Mouse (Mus musculus): ENCODE measurements around the gene Sema6c. TPM values are rescaled to one million over a fixed set of nuclear protein-coding genes. Genes with fewer than 3 reads are reported as not detected.

Gene Sema6c
- polyA plus RNA-seq, 1 experiment from 2014 or later = 2.6 TPM

GRCm38 (mm10) chr3:95186888-95187287, 26.6 kb downstream of the Sema6c start:
- no peak overlapping the region for H3K4me3 ChIP-seq (replicated peaks; ENCODE audit: low read length)
- peaks cover 12% of the 10 kb centered on the region for H3K36me3 ChIP-seq (ENCODE audit: control insufficient read depth, insufficient read depth, low read length)
- H3K4me2 ChIP-seq (ENCODE audit: low read depth, low read length) = no peak overlapping the region
- no peak for ATAC-seq (ENCODE audit: insufficient read depth, low FRiP score)
- H3K4me1 ChIP-seq (ENCODE audit: control insufficient read depth, insufficient read depth, low read length) = no peaks in the 10 kb centered on the region
- no peaks in the 10 kb centered on the region for H3K27me3 ChIP-seq (ENCODE audit: control insufficient read depth, insufficient read depth, low read length)
- 83% methylated on average over 6 of the region's 6 CpGs for WGBS
- no peak overlapping the region for H3K27ac ChIP-seq (ENCODE audit: low read length)
- no peaks in the 10 kb centered on the region for H3K9me3 ChIP-seq (replicated peaks; ENCODE audit: control insufficient read depth, low read length)
- H3K9ac ChIP-seq (ENCODE audit: low read length) = no peak overlapping the region

- Histone ChIP-seq H3K9ac (ENCODE audit: low read length) (no peak overlapping the region), H3K4me2 (ENCODE audit: low read depth, low read length) (no peak overlapping the region), H3K9me3 (replicated peaks; ENCODE audit: control insufficient read depth, low read length) (no peaks in the 10 kb centered on the region), H3K27ac (ENCODE audit: low read length) (no peak overlapping the region), H3K4me3 (replicated peaks; ENCODE audit: low read length) (no peak overlapping the region), H3K27me3 (ENCODE audit: control insufficient read depth, insufficient read depth, low read length) (no peaks in the 10 kb centered on the region), H3K4me1 (ENCODE audit: control insufficient read depth, insufficient read depth, low read length) (no peaks in the 10 kb centered on the region), H3K36me3 (ENCODE audit: control insufficient read depth, insufficient read depth, low read length) (peaks cover 34% of the 10 kb centered on the region)
- ATAC-seq (ENCODE audit: insufficient read depth, low FRiP score) = no peak
- WGBS = 71% methylated on average over 6 of the region's 6 CpGs
Measured at GRCm38 (mm10) chr3:95194721-95195135, 34.5 kb downstream of the Sema6c start.

DNA sequence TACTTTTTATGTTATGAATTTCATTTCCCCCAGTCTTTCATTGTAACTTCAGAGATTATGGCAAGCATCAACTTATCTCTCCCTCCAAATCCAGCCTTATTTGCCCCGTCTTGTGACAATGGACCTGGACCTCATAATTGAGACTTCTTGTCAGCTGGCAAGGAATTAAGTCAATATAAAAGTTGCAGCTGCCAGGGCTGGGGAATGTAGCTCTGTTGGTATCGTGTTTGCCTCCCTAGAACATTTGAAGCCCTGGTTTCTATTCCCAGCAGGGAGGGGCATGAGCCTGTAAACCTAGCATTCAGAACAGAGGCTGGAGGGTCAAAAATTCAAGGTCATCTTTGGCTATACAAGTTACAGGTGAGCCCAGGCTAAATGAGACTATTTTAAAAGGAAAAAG, 35.5 kb downstream of the Sema6c start:
- Histone ChIP-seq H3K27ac (ENCODE audit: low read length) (no peak overlapping the region), H3K36me3 (ENCODE audit: control insufficient read depth, insufficient read depth, low read length) (peaks cover 32% of the 10 kb centered on the region)

DNA sequence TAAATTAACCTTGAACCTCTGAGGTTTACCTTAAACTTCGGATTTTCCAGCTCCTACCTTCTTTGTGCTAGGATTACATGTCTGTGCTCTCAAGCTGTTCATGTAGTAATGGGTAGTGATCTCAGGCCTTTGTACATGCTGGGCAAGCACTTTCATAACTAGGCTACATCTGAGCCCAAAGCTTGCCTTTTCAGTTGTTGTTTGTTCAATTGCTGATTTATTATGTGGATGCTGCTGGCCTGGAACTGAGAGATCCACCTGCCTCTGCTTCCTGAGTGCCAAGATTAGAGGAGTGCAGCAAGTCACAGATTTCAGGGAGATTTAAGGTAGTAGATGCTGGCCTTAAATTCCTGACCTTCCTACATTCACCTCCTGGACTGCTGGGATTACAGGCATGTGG, 38.8 kb downstream of the Sema6c start:
- no peak overlapping the region for H3K4me3 ChIP-seq (replicated peaks; ENCODE audit: low read length)
- no peaks in the 10 kb centered on the region for H3K9me3 ChIP-seq (replicated peaks; ENCODE audit: control insufficient read depth, low read length)
- no peak for ATAC-seq (ENCODE audit: insufficient read depth, low FRiP score)
- H3K36me3 ChIP-seq (ENCODE audit: control insufficient read depth, insufficient read depth, low read length) = peaks cover 42% of the 10 kb centered on the region
- no peak overlapping the region for H3K4me2 ChIP-seq (ENCODE audit: low read depth, low read length)
- WGBS = 74% methylated on average over 1 of the region's 1 CpGs
- H3K4me1 ChIP-seq (ENCODE audit: control insufficient read depth, insufficient read depth, low read length) = no peaks in the 10 kb centered on the region
- no peak overlapping the region for H3K9ac ChIP-seq (ENCODE audit: low read length)
- no peak overlapping the region for H3K27ac ChIP-seq (ENCODE audit: low read length)
- no peaks in the 10 kb centered on the region for H3K27me3 ChIP-seq (ENCODE audit: control insufficient read depth, insufficient read depth, low read length)

More for the DNA sequence above, 35.5 kb downstream of the Sema6c start:
- Histone ChIP-seq H3K9ac (ENCODE audit: low read length) (no peak overlapping the region), H3K27me3 (ENCODE audit: control insufficient read depth, insufficient read depth, low read length) (no peaks in the 10 kb centered on the region), H3K4me3 (replicated peaks; ENCODE audit: low read length) (no peak overlapping the region), H3K4me2 (ENCODE audit: low read depth, low read length) (no peak overlapping the region), H3K4me1 (ENCODE audit: control insufficient read depth, insufficient read depth, low read length) (no peaks in the 10 kb centered on the region), H3K9me3 (replicated peaks; ENCODE audit: control insufficient read depth, low read length) (no peaks in the 10 kb centered on the region)
- no peak for ATAC-seq (ENCODE audit: insufficient read depth, low FRiP score)
- 66% methylated on average over 2 of the region's 2 CpGs for WGBS

DNA sequence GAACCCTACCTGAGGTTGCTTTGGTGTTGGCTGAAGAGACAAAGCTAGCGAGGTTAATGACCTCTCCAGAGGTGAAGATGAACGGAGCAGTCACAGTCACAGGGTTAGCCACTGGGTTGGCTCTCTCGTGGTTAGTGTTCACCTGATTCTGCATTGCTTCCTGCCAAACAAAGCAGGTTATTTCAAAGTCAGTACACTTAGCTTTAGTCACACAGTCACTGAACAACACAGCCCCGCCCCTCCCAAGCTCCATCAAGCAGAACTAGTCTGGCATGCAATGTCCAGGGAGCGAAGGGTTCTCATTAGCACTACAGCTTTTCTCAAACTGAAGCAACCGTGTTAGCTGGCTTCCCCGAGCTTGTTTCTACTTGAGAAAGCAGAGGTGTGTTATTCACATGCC, 39.9 kb downstream of the Sema6c start:
- H3K9me3 ChIP-seq (replicated peaks; ENCODE audit: control insufficient read depth, low read length) = no peaks in the 10 kb centered on the region
- no peak overlapping the region for H3K4me3 ChIP-seq (replicated peaks; ENCODE audit: low read length)
- H3K9ac ChIP-seq (ENCODE audit: low read length) = no peak overlapping the region
- peak; percentile 33; the same call in 1 of the 2 replicates for ATAC-seq (ENCODE audit: insufficient read depth, low FRiP score)
- H3K4me2 ChIP-seq (ENCODE audit: low read depth, low read length) = no peak overlapping the region
- H3K27me3 ChIP-seq (ENCODE audit: control insufficient read depth, insufficient read depth, low read length) = no peaks in the 10 kb centered on the region
- peaks cover 46% of the 10 kb centered on the region for H3K36me3 ChIP-seq (ENCODE audit: control insufficient read depth, insufficient read depth, low read length)
- peak overlapping the region; percentile 58 for H3K27ac ChIP-seq (ENCODE audit: low read length)
- 81% methylated on average over 7 of the region's 7 CpGs for WGBS
- H3K4me1 ChIP-seq (ENCODE audit: control insufficient read depth, insufficient read depth, low read length) = no peaks in the 10 kb centered on the region

- no peaks in the 10 kb centered on the region for H3K27me3 ChIP-seq (ENCODE audit: control insufficient read depth, insufficient read depth, low read length)
- H3K36me3 ChIP-seq (ENCODE audit: control insufficient read depth, insufficient read depth, low read length) = peaks cover 46% of the 10 kb centered on the region
- ATAC-seq (ENCODE audit: insufficient read depth, low FRiP score) = no peak
- H3K4me2 ChIP-seq (ENCODE audit: low read depth, low read length) = no peak overlapping the region
- no peaks in the 10 kb centered on the region for H3K9me3 ChIP-seq (replicated peaks; ENCODE audit: control insufficient read depth, low read length)
- peak overlapping the region; percentile 7; the same call in 1 of the 2 replicates for H3K27ac ChIP-seq (ENCODE audit: low read length)
- no peak overlapping the region for H3K9ac ChIP-seq (ENCODE audit: low read length)
- no peak overlapping the region for H3K4me3 ChIP-seq (replicated peaks; ENCODE audit: low read length)
- no peaks in the 10 kb centered on the region for H3K4me1 ChIP-seq (ENCODE audit: control insufficient read depth, insufficient read depth, low read length)
- 78% methylated on average over 2 of the region's 2 CpGs for WGBS
Measured at GRCm38 (mm10) chr3:95200562-95200961, 40.3 kb downstream of the Sema6c start.

- Histone ChIP-seq H3K27ac (ENCODE audit: low read length) (no peak overlapping the region), H3K36me3 (ENCODE audit: control insufficient read depth, insufficient read depth, low read length) (peaks cover 35% of the 10 kb centered on the region), H3K4me3 (replicated peaks; ENCODE audit: low read length) (no peak overlapping the region), H3K9ac (ENCODE audit: low read length) (no peak overlapping the region), H3K4me1 (ENCODE audit: control insufficient read depth, insufficient read depth, low read length) (no peaks in the 10 kb centered on the region), H3K4me2 (ENCODE audit: low read depth, low read length) (no peak overlapping the region), H3K27me3 (ENCODE audit: control insufficient read depth, insufficient read depth, low read length) (no peaks in the 10 kb centered on the region), H3K9me3 (replicated peaks; ENCODE audit: control insufficient read depth, low read length) (no peaks in the 10 kb centered on the region)
- WGBS = 89% methylated on average over 6 of the region's 6 CpGs
- ATAC-seq (ENCODE audit: insufficient read depth, low FRiP score) = no peak
Measured at GRCm38 (mm10) chr3:95203880-95204279, 43.6 kb downstream of the Sema6c start.

GRCm38 (mm10) chr3:95208286-95208685, 48.0 kb downstream of the Sema6c start:
- H3K36me3 ChIP-seq (ENCODE audit: control insufficient read depth, insufficient read depth, low read length) = peaks cover 12% of the 10 kb centered on the region
- H3K9ac ChIP-seq (ENCODE audit: low read length) = no peak overlapping the region
- H3K4me3 ChIP-seq (replicated peaks; ENCODE audit: low read length) = no peak overlapping the region
- no peak overlapping the region for H3K4me2 ChIP-seq (ENCODE audit: low read depth, low read length)
- no peak overlapping the region for H3K27ac ChIP-seq (ENCODE audit: low read length)
- WGBS = 90% methylated on average over 4 of the region's 4 CpGs
- ATAC-seq (ENCODE audit: insufficient read depth, low FRiP score) = no peak
- no peaks in the 10 kb centered on the region for H3K4me1 ChIP-seq (ENCODE audit: control insufficient read depth, insufficient read depth, low read length)
- H3K9me3 ChIP-seq (replicated peaks; ENCODE audit: control insufficient read depth, low read length) = no peaks in the 10 kb centered on the region
- H3K27me3 ChIP-seq (ENCODE audit: control insufficient read depth, insufficient read depth, low read length) = no peaks in the 10 kb centered on the region

- no peak overlapping the region for H3K27ac ChIP-seq (ENCODE audit: low read length)
- no peaks in the 10 kb centered on the region for H3K4me1 ChIP-seq (ENCODE audit: control insufficient read depth, insufficient read depth, low read length)
- no peak for ATAC-seq (ENCODE audit: insufficient read depth, low FRiP score)
- no peak overlapping the region for H3K9ac ChIP-seq (ENCODE audit: low read length)
- H3K9me3 ChIP-seq (replicated peaks; ENCODE audit: control insufficient read depth, low read length) = no peaks in the 10 kb centered on the region
- no peaks in the 10 kb centered on the region for H3K27me3 ChIP-seq (ENCODE audit: control insufficient read depth, insufficient read depth, low read length)
- no peak overlapping the region for H3K4me3 ChIP-seq (replicated peaks; ENCODE audit: low read length)
- peaks cover 12% of the 10 kb centered on the region; the same call in 1 of the 2 replicates for H3K36me3 ChIP-seq (ENCODE audit: control insufficient read depth, insufficient read depth, low read length)
- WGBS = 81% methylated on average over 2 of the region's 2 CpGs
- H3K4me2 ChIP-seq (ENCODE audit: low read depth, low read length) = no peak overlapping the region
Measured at GRCm38 (mm10) chr3:95210585-95210984, 50.3 kb downstream of the Sema6c start.

All from stomach, embryonic 16.5 days (tissue).